Mouse (Mus musculus) heart, adult 18-20 months (tissue): ENCODE results near the gene Nckap1. TPM values are rescaled to one million over a fixed set of nuclear protein-coding genes. Genes with fewer than 3 reads are reported as not detected.
A peak's percentile ranks its signal among the peaks of the same experiment; 100 is the strongest.

Experiments
- DNase-seq, 2 experiments: peaks; one replicate each; pipeline ENCODE4 v3.0.0; 2021 to 2022; ENCODE audit warnings: mixed read lengths in 1 of 2
- long read RNA-seq, 2 experiments: library from polyadenylated mRNA; stranded (forward); transcript quantifications; one replicate each; pipeline ENCODE4 v2.0.0; 2021
- total RNA-seq, 2 experiments: library from RNA; stranded (reverse); gene quantifications; 2 replicates each; pipeline ENCODE4 v1.2.3; 2021

Gene Nckap1
- 10 to 100 TPM; 61.1 to 61.4 TPM for total RNA-seq
- long read RNA-seq, experiment 1, full-length matches to known transcripts = 24 of 30 reads
- long read RNA-seq, experiment 1, partial matches to known transcripts = 2 of 30 reads
- long read RNA-seq, experiment 1, other reads (novel, unspliced or antisense) = 4 of 30 reads
- long read RNA-seq, experiment 2, full-length matches to known transcripts = 10 of 10 reads
- long read RNA-seq, experiment 2, partial matches to known transcripts = 0 of 10 reads
- long read RNA-seq, experiment 2, other reads (novel, unspliced or antisense) = 0 of 10 reads

DNA sequence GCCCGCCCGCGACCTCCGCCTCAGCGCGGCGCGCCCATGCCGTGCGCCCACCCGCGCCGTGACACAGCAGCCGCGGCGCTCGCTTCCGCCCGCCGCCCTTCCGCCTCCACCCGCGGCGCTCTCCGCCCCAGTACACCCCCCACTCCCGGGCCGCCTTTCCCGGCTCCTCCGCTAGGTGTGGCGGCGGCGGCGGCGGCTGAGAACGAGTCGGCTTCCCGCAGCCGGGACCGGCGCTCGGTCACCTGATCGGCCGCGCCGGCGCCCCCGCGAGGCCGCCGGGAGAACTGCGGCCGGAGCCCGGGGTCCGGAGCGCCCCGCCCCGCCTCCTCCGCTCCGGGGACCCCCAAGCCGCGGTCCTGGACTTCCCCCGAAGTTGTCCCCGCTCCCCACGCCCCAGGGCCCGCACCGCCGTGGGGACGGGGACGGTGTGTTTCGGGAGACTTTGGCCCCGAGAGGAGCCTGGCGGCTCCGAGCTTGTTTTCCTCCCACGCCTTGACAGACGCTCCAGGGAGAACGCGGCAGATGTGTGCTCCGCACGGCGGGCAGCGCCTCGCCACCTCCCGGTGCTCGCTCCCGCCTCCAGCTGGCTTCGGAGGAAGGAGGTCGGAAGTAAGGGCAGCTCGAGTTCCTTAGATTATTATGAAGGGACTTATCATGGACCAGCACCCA, at the start of gene Nckap1:
TSS of gene Nckap1 (minus strand) at position 338 of the 669 bp plus-strand sequence.
- DNase-seq = peak; percentile 90 to 92

DNA sequence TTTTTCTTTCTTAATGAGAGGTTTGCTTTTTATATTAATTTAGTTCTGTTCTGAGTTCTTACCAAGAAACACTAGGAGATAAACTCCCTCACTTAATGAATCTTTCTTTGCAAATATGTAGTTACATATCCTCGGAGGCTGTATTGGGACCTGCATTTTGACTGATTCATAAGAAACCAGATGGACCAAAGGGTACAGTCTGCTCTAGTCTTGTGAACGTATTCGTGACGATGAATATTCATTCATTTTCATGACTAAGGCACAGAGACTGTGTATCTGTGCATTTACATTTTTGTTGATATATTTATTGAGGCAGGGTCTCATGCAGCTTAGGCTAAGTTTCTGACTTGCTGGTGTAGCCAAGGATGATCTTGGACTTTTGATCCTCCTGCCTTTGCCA, 43.3 kb upstream of the Nckap1 start:
- DNase-seq = no peak

GRCm38 (mm10) chr2:80621921-80622320, 40.7 kb upstream of the Nckap1 start:
- DNase-seq = peak; percentile 32 to 35

GRCm38 (mm10) chr2:80618991-80619390, 37.8 kb upstream of the Nckap1 start:
- no peak for DNase-seq

DNA sequence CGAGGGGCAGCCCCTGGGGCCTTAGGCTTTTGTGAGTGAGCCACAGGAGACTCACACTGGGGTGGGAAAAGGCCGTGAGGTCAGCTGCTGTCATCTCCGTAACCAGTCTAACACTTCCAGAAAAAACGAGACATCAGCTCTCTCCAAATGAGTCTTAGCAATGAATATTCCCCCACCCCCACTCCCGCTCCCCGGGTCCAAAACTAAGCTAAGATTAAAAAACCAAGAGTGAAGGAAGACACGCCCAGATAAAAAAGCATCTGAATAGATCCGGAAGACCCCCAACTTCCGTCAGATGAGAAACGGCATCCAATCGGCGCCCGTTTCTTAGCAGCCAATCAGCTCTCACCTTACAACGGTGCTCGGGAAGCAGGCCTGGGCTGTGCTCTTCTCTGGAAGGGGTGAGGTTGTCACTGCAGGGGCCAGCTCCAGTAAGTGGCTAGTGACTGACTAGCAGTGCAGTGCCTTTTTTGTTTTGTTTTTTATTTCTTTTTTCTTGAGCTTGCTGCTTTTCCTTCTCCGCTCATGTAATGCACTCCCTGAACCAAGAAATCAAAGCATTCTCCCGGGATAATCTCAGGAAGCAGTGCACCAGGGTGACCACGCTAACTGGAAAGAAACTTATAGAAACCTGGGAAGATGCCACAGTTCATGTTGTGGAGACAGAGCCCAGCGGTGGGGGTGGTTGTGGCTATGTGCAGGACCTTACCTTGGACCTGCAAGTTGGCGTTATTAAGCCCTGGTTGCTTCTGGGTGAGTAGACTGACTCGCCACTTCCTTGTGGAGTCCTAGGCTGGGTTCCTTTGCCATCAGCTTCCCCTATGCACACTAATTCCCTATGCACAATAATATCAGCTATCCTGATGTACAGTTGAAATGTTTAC, 35.9 kb upstream of the Nckap1 start, which contains the start of the genes Dusp19 and Nup35:
TSS of gene Dusp19 (plus strand) at position 192 of the 884 bp plus-strand sequence.
TSS of gene Nup35 (plus strand) at position 383 of the 884 bp plus-strand sequence.
- peak; percentile 96 to 99 for DNase-seq

DNA sequence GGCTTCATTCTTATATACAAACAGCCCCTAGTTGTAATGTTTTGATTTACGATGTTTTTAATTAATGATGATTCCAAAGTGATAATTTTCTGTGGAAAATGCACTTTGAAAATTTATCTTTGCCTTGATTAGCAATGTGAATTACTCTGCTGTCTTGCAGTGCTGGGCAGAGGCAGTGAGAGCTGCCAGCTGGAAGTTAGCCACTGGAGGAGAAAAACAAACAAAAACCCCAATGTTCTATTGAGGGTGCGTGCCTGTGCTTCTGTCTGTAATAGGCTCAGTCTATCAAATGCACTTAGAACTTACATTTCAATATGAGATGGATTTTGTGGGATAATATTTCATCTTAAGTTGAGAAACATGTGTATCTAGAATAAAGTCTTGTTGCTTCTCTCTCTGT, 31.6 kb upstream of the Nckap1 start:
- DNase-seq = no peak

- DNase-seq = no peak
Measured at GRCm38 (mm10) chr2:80612286-80612685, 31.1 kb upstream of the Nckap1 start.

GRCm38 (mm10) chr2:80603771-80604426, 22.7 kb upstream of the Nckap1 start:
- DNase-seq = no peak

DNA sequence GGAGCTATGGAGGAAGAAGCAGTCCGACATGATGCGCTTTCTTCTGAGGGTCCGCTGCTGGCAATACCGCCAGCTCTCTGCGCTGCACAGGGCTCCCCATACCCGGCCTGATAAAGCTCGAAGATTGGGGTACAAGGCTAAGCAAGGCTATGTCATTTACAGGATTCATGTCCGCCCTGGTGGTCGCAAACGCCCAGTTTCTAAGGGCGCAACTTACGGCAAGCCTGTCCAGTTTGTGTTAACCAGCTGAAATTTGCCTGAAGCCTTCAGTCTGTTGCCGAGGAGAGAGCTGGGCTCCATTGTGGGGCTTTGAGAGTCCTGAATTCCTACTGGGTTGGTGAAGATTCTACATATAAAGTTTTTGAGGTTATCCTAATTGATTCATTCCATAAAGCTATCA, 21.6 kb upstream of the Nckap1 start:
- DNase-seq = no peak

- no peak for DNase-seq
Measured at GRCm38 (mm10) chr2:80600611-80601010, 19.4 kb upstream of the Nckap1 start.

GRCm38 (mm10) chr2:80599850-80600249, 18.7 kb upstream of the Nckap1 start:
- DNase-seq = no peak

DNA sequence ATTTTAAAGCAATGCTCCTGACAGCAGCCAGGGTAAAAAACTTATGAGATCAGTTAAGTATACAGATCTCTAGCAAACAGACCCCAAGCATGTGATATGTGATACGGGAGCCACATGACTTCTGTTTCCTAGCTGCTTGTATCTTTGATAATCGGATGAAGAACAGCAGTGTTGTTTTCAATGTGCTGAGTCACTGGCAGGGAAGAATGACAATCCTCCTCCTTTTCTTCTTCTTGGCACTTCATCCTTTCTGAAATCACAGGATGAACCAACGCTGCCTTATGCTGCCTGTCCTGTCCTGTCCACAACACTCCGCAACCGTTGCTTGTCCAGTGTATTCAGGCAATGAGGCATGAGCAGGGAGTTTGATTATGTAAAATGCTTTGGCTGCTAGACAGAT, 15.8 kb upstream of the Nckap1 start:
- no peak for DNase-seq

- DNase-seq = no peak
Measured at GRCm38 (mm10) chr2:80594215-80594918, 13.2 kb upstream of the Nckap1 start.

DNA sequence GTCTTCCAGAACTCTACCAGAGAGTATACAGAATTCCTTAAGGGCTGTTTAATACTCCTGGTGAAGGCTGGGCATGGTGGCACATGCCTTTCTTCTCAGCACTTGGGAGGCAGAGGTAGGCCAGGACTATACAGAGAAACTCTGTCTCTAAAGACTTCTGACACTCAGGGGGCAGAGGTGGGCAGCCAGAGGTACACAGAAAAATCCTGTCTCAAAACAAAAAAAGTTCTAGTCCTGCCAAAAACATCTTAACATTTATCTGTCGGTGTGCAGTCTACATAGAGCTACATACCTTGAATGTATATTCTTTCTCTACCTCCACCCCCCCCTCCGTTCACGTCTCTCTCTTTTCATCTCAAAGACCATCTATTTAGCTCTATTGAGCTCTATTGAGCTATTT, 1.2 kb upstream of the Nckap1 start:
- no peak for DNase-seq

DNA sequence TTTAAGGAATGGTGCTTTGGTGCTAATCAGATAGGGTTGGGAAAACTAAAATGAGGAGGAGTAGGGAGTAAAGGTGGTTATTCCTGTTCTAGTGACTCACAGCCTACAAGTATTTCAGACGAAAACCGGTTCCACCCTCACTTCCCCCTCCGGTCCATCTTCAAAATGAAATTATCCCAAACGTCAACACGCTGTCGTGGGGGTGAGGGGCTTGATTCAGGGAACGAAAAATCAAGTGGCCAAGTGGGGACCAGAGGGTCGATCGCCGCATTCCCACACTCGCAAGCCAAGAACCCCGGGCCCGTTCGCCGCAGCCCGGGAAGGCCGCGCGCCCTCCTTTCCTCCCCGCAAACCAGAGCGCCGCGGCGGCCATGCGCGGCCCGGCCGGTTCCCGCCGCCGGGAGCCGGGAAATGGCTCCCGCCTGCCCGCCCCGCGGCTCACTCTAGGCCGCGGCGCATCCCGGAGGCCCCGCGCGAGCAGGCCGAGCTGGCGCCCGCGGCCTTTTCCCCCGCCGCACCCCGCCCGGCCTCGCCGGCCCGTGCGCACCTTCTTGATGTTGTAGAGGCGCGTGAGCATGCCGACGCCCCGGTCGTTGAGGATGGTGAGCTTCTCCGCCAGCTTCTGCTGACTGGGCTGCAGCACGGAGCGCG, 744 bp downstream of the Nckap1 start:
- DNase-seq = peak; percentile 32 to 59

GRCm38 (mm10) chr2:80579253-80579891, 1.8 kb downstream of the Nckap1 start:
- no peak for DNase-seq

- no peak for DNase-seq
Measured at GRCm38 (mm10) chr2:80577286-80577685, 3.9 kb downstream of the Nckap1 start.

DNA sequence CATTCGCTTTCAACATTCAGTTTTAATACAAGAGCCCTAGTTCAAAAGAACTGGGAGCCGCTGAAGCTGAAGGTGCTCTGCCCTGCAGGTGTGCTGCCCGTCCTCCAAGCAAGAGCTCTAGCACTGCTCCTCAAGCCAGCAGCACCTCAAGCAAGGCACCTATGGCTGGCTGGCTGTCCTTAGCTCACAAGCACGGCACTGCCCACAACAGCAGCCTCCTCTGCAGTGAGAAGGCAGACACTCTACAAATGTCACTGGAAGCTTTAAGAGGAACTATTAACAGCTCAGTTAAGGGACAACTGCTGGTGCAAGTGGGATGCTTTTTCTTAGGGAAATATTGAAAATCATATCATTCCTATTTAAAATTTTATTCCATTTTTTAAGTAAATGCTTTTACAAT, 10.5 kb downstream of the Nckap1 start:
- DNase-seq = no peak

DNA sequence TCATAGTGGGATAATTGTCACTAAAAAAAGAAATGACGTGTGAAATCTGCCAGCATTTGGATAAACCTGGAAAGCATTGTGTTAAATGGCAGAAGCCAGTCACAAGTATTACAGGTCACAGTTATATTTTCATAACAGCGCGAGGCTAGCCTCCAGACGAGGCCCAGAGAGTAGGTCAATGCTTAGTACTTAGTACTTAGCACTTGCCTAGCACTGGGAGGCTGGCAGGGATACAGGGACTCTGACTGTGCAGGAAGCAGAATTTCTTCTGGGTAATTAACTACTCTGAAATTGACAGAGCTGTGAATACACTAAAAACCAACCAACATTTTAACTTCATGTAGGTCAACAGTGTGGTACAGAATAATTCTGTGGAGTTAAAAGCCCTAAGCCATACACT, 13.8 kb downstream of the Nckap1 start:
- no peak for DNase-seq

DNA sequence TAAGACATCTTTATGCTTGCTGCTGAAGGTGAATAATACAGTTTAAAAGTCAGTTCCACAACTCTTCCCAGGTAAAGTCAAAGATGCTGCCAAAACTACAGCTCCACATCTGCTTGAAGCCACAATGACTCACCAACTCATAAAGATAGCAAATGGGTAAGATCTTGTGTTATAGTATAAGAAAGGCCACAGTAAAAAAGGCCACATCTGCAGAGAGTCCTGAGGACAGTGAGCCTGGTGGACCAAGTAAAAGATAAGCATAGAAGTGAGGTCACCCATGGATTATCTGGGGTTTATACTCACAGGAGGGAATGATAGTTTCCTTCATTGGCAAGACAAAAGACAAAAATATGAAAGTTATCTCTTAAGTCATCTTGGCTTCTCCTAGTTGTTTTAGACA, 18.9 kb downstream of the Nckap1 start:
- no peak for DNase-seq
